Mouse (Mus musculus) effector memory CD4-positive, alpha-beta T cell, adult 5 months (primary cell): ENCODE measurements around the gene Mthfr. TPM values are rescaled to one million over a fixed set of nuclear protein-coding genes. Genes with fewer than 3 reads are reported as not detected.

ENCODE experiments used
- polyA plus RNA-seq: library from polyadenylated mRNA; unstranded; fragments of 100-300 nt; shearing (Covaris generic); gene quantifications from one replicate; pipeline ENCODE4 v1.2.1, GENCODE M21; 2017

Gene Mthfr
- polyA plus RNA-seq: 30.3 TPM

DNA sequence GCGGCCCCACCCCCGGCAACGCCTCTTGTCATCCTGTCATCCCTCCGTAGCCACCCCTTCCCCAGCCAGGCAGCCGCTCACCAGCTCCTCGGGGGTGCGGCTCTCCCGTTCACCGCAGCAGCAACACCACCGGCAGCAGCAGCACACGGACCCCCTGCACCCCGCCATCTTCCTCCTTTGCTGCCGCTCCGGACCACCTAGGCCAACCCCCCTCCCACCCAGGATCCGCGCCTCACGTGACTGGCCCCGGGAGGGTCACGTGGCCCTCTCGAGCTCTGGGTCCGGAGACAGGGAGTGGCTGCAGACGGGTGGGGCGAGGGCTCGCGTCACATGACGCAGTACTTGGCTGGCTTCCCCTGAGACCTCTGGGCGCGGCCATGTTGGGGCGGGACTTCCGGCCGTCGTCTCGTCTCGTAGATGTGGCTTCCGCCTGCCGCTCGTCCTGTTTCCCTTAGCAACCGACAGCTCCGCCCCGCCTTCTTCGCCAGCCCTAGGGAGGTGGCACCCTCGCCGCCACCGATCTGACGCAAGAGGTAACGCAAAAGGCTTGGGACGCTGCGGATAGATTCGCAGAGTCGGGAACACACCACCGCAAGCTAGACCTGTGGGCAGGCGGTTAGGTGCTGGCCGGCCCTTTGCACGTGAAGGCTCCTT lies at the start of gene Mthfr, which contains the start of gene Clcn6:
Gene Mthfr (plus strand): TSS at position 478 of the 654 bp plus-strand sequence.
Gene Clcn6 (minus strand): TSS at position 222 of the 654 bp plus-strand sequence.

GRCm38 (mm10) chr4:148000202-148000772 lies 38.6 kb upstream of the Mthfr start, which contains the start of gene Nppa:
Gene Nppa (plus strand): TSS chr4:148000722.

DNA sequence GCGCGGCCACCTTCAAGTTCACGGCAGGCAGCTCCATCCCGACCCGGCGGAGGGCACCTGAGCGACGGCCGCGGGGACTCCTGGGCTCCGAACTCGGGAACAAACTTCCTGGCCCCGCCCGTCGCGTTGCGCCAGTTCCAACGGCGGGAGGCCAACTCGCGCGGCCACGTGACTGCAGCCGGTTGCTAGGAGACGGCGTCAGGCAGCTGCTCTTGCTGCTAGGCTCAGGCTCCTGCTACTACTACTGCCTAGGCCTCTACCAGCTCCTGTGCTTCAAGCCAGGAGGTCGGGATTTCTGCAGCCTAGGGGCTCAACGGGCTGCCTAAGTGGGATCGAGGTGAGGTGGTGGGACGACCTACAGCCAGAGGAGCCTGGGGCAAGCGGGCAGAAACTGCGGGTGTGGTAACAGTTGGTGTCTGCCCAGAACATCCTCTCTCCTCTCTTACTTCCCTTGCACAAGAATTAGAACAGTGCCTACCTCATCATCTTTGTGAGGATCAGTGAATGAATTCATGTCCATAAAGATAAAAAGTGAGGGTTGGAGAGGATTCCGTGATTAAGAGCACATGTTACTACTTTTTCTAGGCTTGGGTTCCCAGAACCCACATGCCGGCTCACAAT lies 49.1 kb downstream of the Mthfr start, which contains the start of gene Agtrap:
Gene Agtrap (minus strand): TSS at position 125 of the 621 bp plus-strand sequence.

Other genes starting within 250 kb of the Mthfr start
- gene Zfp984, start 229.3 kb upstream of the Mthfr start, polyA plus RNA-seq: 12.6 TPM
- 4.6 TPM for gene Zfp933, start 190.7 kb upstream of the Mthfr start, polyA plus RNA-seq
- gene Miip, start 170.3 kb upstream of the Mthfr start, polyA plus RNA-seq: 70.6 TPM
- 4.5 TPM for gene Fv1, start 170.1 kb upstream of the Mthfr start, polyA plus RNA-seq
- gene Mfn2, start 134.4 kb upstream of the Mthfr start, polyA plus RNA-seq: 30.7 TPM
- gene Plod1, start 102.3 kb upstream of the Mthfr start, polyA plus RNA-seq: 4.0 TPM
- gene 2510039O18Rik, start 98.2 kb upstream of the Mthfr start, polyA plus RNA-seq: 81.7 TPM
- not detected for gene Nppb, start 53.3 kb upstream of the Mthfr start, polyA plus RNA-seq
- gene Nppa, start 38.4 kb upstream of the Mthfr start, polyA plus RNA-seq: not detected
- 11.0 TPM for gene Clcn6, start 256 bp upstream of the Mthfr start, polyA plus RNA-seq
- gene Agtrap, start 49.0 kb downstream of the Mthfr start, polyA plus RNA-seq: 11.3 TPM
- gene Mad2l2, start 91.3 kb downstream of the Mthfr start, polyA plus RNA-seq: 30.8 TPM
- not detected for gene Draxin, start 91.6 kb downstream of the Mthfr start, polyA plus RNA-seq
- 30.0 TPM for gene Fbxo6, start 113.1 kb downstream of the Mthfr start, polyA plus RNA-seq
- gene Fbxo44, start 121.4 kb downstream of the Mthfr start, polyA plus RNA-seq: 4.5 TPM
- gene Fbxo2, start 121.5 kb downstream of the Mthfr start, polyA plus RNA-seq: 0.29 TPM
- not detected for gene Disp3, start 248.9 kb downstream of the Mthfr start, polyA plus RNA-seq